Mouse (Mus musculus) cerebellum, adult 2 months (tissue): ENCODE results near the gene Fbrsl1. TPM values are rescaled to one million over a fixed set of nuclear protein-coding genes. Genes with fewer than 3 reads are reported as not detected.

Experiments used
- DNase-seq, 2 experiments: peaks; one replicate each; pipeline ENCODE4 v3.0.0; 2021
- H3K27ac ChIP-seq: fragments of 200-500 bp; 2 replicates; pipeline ENCODE4 v1.5.1; 2012; ENCODE audit warnings: low read length, control low read depth, inconsistent platforms; ENCODE audit not compliant: insufficient read depth
- H3K27me3 ChIP-seq: fragments of 200-500 bp; 2 replicates; pipeline ENCODE4 v1.6.1; 2012; ENCODE audit warnings: inconsistent platforms, mild to moderate bottlenecking, low read length, moderate library complexity; ENCODE audit not compliant: control insufficient read depth, insufficient read depth
- H3K4me1 ChIP-seq: fragments of 200-500 bp; 2 replicates; pipeline ENCODE4 v1.6.1; 2011; ENCODE audit warnings: low read length; ENCODE audit not compliant: control insufficient read depth, insufficient read depth
- H3K4me3 ChIP-seq: fragments of 200-500 bp; replicated peaks from 2 replicates; pipeline ENCODE3; 2011; ENCODE audit warnings: mild to moderate bottlenecking, low read depth, low read length, control low read depth; ENCODE audit not compliant: insufficient read depth
- CTCF ChIP-seq: fragments of 200-500 bp; IDR thresholded peaks from 2 replicates; pipeline ENCODE4 v1.5.1; 2011; ENCODE audit warnings: low read depth, mild to moderate bottlenecking, control low read depth, low read length, moderate library complexity, borderline replicate concordance; ENCODE audit not compliant: insufficient read depth
- POLR2A ChIP-seq: fragments of 200-500 bp; IDR thresholded peaks from 2 replicates; pipeline ENCODE4 v1.6.1; 2011; ENCODE audit warnings: low read length, control low read depth, borderline replicate concordance; ENCODE audit not compliant: insufficient read depth
- WGBS: fragments of 180-500 bp; shearing (Covaris S2); methylation state at CpG from one replicate; pipeline ENCODE4 v1.1.7; 2018; 5-methylcytosine and 5-hydroxymethylcytosine counted together
- polyA plus RNA-seq: library from polyadenylated mRNA; depleted of rRNA; stranded (reverse); fragments of >200 nt; gene quantifications from 2 replicates; pipeline ENCODE4 v1.2.3, GENCODE M21; 2012

Fbrsl1 gene
- polyA plus RNA-seq, 1 experiment: 65.4 TPM

DNA sequence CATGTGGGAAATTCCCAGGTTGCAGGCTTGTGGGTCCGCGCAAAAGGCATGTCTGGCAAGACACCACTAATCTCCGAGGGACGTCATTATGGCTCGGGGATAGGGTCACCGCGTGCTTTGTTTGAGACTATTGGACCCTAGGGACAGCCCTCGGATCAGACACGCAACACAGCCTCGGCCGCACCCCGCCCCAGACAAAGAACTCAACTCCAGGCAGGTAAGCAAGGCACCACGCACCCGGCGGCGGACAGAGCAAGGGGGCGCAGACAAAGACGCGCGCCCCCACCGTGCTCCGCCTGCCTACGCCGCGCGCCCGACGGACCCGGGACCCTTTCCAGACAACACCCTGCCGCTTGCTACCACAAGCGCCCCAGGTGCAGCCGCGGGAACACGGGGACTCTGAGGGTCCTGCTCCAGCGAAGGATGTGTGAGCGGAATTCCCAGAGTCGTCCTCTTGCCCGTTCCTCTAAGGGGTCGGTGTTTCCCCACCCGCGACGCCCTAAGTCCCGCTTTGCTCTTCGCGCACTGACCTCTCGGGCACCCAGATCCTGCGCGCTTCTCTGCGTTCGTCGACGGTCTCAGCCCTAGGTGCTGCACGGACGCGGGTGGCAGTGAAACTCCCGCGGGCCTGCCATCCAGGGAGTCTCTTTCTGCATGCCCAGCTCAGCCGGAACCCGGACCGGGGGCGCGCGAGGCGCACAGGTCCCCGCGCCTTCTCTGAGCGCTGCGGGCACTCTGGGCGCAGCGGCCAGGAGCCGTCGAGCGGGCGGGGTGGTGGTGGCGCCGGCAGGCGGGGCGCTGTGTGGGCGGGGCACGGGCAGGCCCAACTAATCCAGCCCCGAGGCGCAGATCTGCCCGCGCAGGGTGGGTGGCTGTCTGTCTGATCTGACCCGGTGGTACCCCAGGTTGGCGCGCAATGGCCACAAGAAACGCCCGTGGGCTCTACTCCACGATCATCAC, 61.7 kb downstream of the Fbrsl1 start:
- Histone ChIP-seq H3K27me3 (no peaks in the 10 kb centered on the region), H3K4me1 (peaks cover 46% of the 10 kb centered on the region), H3K4me3 (peak overlapping the region; percentile 67), H3K27ac (peak overlapping the region; percentile 41; the same call in 1 of the 2 replicates)
- peak; percentile 46; the same call in 1 of the 2 replicates for TF ChIP-seq POLR2A
- TF ChIP-seq CTCF: no peak
- 9% methylated on average over 90 of the region's 90 CpGs for WGBS
- peak; percentile 75 to 79 for DNase-seq

DNA sequence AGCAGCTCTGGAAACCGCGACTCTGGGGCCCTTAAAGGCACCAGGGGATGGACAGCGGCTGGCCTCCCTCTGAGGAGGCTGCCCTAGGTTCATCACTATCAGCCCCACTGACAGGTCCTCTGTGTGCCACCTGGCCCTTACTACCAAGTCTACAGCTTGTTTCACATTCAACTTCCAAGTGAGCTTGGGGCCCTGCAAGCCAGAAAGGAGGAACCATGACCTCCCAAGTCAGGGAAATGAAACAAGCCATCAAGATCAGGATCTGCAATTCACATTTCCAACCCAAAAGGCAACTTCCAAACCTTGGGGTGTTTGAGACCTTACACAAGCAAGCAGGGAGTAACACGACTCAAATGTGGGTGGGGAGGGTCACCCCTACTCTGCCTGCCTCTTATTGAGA, 63.0 kb downstream of the Fbrsl1 start:
- Histone ChIP-seq H3K4me1 (peaks cover 33% of the 10 kb centered on the region), H3K27me3 (no peaks in the 10 kb centered on the region), H3K27ac (no peak overlapping the region; the same call in 1 of the 2 replicates), H3K4me3 (peak overlapping the region; percentile 20)
- TF ChIP-seq CTCF (no peak), POLR2A (no peak)
- no peak for DNase-seq
- WGBS: 68% methylated on average over 4 of the region's 4 CpGs

DNA sequence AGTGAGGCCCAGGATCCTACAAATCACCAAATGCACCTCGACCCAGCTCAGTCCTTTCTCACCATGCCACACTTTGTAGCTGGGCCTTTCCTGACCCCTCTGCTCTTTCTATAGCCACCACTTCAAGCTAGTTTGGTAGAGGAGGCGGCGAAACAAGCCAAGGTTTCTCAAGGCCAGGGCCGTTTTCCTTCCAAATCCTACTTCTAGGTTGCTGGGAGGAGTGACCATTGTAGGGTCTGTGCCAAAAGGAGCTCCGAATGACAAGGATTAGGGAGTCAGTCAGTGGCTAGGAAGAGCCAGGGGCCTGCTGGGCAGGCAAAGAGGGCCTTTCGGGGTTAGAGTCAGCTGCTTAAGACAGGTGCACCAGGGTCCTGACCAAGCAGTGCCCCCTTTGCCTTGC, 63.8 kb downstream of the Fbrsl1 start:
- TF ChIP-seq POLR2A (no peak), CTCF (no peak)
- Histone ChIP-seq H3K4me3 (peak overlapping the region; percentile 9), H3K27ac (no peak overlapping the region), H3K4me1 (peaks cover 29% of the 10 kb centered on the region), H3K27me3 (no peaks in the 10 kb centered on the region)
- 34% methylated on average over 6 of the region's 6 CpGs for WGBS
- peak in 1 of 2 experiments; percentile 48 for DNase-seq

DNA sequence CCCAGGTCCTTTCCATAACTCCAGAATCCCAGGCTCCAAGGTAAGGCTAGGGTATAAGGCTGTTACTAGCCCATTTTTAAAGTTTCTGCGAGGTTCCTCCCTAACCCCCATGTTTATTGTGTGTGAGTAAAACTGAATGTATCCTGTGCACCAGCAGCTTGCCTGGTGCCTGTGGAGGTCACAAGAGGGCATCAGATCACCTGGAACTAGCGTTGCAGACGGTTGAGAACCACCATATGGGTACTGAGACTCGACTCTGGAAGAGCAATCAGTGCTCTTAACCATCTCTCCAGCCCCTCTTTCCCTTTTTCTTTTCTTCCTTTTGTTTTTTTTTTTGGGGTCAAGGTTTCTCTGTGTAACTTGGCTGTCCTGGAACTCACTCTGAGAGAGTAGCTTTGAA, 68.5 kb downstream of the Fbrsl1 start:
- Histone ChIP-seq H3K27me3 (no peaks in the 10 kb centered on the region), H3K27ac (no peak overlapping the region), H3K4me3 (no peak overlapping the region), H3K4me1 (peaks cover 30% of the 10 kb centered on the region)
- WGBS: 79% methylated on average over 4 of the region's 4 CpGs
- DNase-seq: no peak
- TF ChIP-seq CTCF: peak; percentile 20; the same call in 1 of the 2 replicates
- no peak for TF ChIP-seq POLR2A

DNA sequence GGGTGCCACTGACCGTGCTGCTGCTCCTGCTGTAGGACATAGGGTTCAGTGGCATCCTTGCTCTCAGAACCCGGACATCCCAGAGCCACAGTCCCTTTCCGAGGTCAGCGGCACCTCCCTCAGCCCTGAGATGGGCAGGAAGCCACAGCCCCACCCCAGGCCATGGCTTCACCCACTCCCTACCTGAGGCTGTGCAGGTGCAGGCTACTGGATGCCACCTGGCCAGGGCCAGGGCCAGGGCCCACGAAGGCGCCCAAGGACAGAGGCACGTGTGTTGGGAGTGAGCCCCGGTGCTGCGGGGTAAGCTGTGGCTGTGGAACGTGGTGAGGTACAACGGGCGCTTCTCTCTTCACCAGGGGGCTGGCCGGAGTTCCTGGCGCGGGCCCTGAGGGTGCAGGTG, 69.2 kb downstream of the Fbrsl1 start:
- TF ChIP-seq POLR2A: no peak
- no peak for TF ChIP-seq CTCF
- Histone ChIP-seq H3K4me1 (peaks cover 24% of the 10 kb centered on the region), H3K27me3 (no peaks in the 10 kb centered on the region), H3K4me3 (no peak overlapping the region), H3K27ac (0 out of 2 replicates have a peak overlapping the region, but pooled peaks have one; percentile 10)
- DNase-seq: peak; percentile 40 to 49
- WGBS: 44% methylated on average over 15 of the region's 15 CpGs

DNA sequence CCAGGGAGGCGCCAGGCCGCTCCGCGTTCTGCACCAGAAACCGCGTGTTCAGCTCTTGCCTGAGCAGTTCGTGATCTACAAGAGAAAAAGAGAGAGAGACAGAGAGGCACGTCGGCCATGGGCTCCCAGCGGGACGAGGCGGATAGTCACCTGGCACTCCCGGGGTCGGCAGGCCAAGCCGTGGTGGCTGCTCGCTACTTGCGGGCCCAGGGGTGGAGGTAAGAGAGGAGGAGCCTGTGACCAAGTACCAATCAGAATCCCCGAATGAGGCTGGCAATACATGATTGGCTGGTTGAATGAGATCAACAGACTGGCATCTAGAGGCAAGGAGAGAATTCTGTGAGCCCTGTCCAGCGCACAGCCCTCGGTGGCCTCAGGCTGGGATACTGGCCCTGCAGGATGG, 70.1 kb downstream of the Fbrsl1 start:
- no peaks in the 10 kb centered on the region for H3K27me3 ChIP-seq
- no peak overlapping the region for H3K27ac ChIP-seq
- H3K4me3 ChIP-seq: no peak overlapping the region
- 60% methylated on average over 20 of the region's 20 CpGs for WGBS
- TF ChIP-seq POLR2A (no peak), CTCF (no peak)
- DNase-seq: peak in 1 of 2 experiments; percentile 34
- H3K4me1 ChIP-seq: peaks cover 21% of the 10 kb centered on the region

DNA sequence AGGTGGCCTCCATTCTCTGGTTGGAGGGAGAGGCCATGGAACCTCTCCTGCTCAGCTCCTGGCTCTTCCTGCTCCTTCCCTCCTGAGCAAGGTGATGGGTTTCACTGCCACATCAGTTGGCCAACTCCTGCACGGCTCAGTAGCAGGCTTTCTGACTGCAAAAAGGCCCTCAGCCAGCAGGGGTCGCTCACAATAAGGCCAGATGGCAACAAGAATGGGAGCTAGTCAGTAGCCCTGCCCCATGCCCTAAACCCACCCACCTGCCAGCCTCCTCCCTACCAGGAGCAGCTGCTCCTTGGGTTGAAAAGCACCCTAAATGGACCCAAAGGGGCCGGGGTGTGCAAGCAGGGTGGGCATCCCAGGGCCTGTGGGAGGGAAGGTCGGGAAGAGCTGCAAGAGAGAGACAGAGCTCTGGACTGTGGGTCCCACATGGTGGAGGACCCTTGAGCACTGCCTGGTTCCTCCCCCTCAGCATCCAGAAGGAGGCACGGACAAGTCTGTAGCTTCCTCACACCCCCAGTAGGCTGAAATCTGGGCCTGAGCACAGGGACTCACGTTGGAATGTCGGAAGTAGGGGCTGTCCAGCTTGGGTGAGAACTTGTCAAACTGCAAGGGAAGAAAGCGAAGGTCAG, 71.4 kb downstream of the Fbrsl1 start:
- TF ChIP-seq CTCF: peak; percentile 91
- TF ChIP-seq POLR2A: no peak
- Histone ChIP-seq H3K27ac (no peak overlapping the region), H3K4me1 (peaks cover 14% of the 10 kb centered on the region), H3K27me3 (no peaks in the 10 kb centered on the region), H3K4me3 (no peak overlapping the region)
- WGBS: 47% methylated on average over 8 of the region's 8 CpGs
- peak; percentile 83 to 92 for DNase-seq

DNA sequence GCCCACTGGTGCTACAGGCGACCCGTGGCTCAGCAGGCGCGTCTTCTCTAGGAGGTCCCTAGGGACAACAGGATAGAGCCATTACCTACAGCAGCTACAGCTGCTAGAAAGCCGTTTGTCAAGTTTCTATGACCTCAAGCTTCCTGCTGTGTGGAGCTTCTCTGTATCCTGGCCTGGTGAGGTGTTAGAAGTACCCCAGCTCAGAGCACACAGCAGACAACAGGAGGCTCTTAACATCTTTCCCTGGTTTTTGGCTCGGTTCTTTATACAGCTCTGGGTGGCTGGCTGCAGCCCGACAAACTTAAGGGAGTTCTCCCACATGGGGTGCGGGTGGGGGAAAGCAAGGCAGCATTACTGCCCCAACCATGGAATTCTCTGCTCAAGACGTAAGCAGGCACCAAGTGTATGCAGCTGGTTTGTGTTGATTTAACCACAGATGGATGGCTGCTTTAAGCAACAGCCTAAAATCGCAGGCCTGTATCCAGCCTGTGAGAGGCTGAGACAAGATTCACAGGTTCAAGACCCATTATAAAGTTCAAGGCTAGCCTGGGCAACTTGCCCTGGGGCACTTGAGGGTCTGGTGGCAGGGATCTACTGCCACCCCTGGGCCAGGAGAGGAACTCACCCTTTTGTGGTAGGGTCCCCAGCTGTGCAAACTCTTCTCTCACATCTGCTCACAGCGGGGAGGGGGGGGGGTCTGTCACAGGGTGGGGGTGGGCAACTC, 84.3 kb downstream of the Fbrsl1 start:
- no peak overlapping the region for H3K4me3 ChIP-seq
- H3K27me3 ChIP-seq: no peaks in the 10 kb centered on the region
- 77% methylated on average over 11 of the region's 11 CpGs for WGBS
- H3K27ac ChIP-seq: no peak overlapping the region
- H3K4me1 ChIP-seq: peaks cover 4% of the 10 kb centered on the region
- DNase-seq: no peak
- TF ChIP-seq CTCF: no peak
- no peak for TF ChIP-seq POLR2A
